Mouse (Mus musculus) MN1 (cell line): ENCODE results near the gene Bean1.

Experiments
- DNase-seq: peaks from one replicate; pipeline ENCODE4 v3.0.0-alpha.2; 2016; ENCODE audit warnings: low spot score

Bean1 gene

GRCm38 (mm10) chr8:104170118-104171049 is at the start of gene Bean1:
Gene Bean1 (plus strand): TSS chr8:104170442.
- DNase-seq = no peak

- no peak for DNase-seq
These were observed 48.4 kb upstream of the Bean1 start for GRCm38 (mm10) chr8:104121640-104122416.

- no peak for DNase-seq
These were observed 47.1 kb upstream of the Bean1 start for GRCm38 (mm10) chr8:104123080-104123657.

GRCm38 (mm10) chr8:104124534-104124933 is 45.7 kb upstream of the Bean1 start:
- DNase-seq = no peak

GRCm38 (mm10) chr8:104127160-104127883 is 42.9 kb upstream of the Bean1 start:
- no peak for DNase-seq

- no peak for DNase-seq
These were observed 39.3 kb upstream of the Bean1 start for GRCm38 (mm10) chr8:104130916-104131315.

GRCm38 (mm10) chr8:104131414-104131975 is 38.7 kb upstream of the Bean1 start:
- no peak for DNase-seq

GRCm38 (mm10) chr8:104134521-104134920 is 35.7 kb upstream of the Bean1 start:
- DNase-seq = no peak

GRCm38 (mm10) chr8:104136277-104136676 is 34.0 kb upstream of the Bean1 start:
- DNase-seq = no peak

GRCm38 (mm10) chr8:104137636-104138035 is 32.6 kb upstream of the Bean1 start:
- DNase-seq = no peak

- no peak for DNase-seq
These were observed 29.6 kb upstream of the Bean1 start for GRCm38 (mm10) chr8:104140611-104141010.

GRCm38 (mm10) chr8:104142415-104142814 is 27.8 kb upstream of the Bean1 start:
- DNase-seq = no peak

GRCm38 (mm10) chr8:104143379-104143778 is 26.9 kb upstream of the Bean1 start:
- no peak for DNase-seq

- no peak for DNase-seq
These were observed 25.6 kb upstream of the Bean1 start for GRCm38 (mm10) chr8:104144434-104145216.

GRCm38 (mm10) chr8:104145981-104146689 is 24.1 kb upstream of the Bean1 start:
- DNase-seq = peak; percentile 73

- DNase-seq = no peak
These were observed 23.3 kb upstream of the Bean1 start for GRCm38 (mm10) chr8:104146717-104147494.

GRCm38 (mm10) chr8:104147947-104148346 is 22.3 kb upstream of the Bean1 start:
- DNase-seq = no peak

- DNase-seq = no peak
These were observed 9.5 kb upstream of the Bean1 start for GRCm38 (mm10) chr8:104160731-104161130.

GRCm38 (mm10) chr8:104169461-104169860 is 781 bp upstream of the Bean1 start:
- no peak for DNase-seq
